Mouse (Mus musculus): ENCODE measurements around the gene 5430419D17Rik.

Gene 5430419D17Rik

GRCm38 (mm10) chr7:131174121-131174520, at the start of gene 5430419D17Rik:
Gene 5430419D17Rik, plus strand, starts transcription at chr7:131174402.
- no peak for DNase-seq

GRCm38 (mm10) chr7:131130021-131130420, 44.2 kb upstream of the 5430419D17Rik start:
- no peak for DNase-seq

DNA sequence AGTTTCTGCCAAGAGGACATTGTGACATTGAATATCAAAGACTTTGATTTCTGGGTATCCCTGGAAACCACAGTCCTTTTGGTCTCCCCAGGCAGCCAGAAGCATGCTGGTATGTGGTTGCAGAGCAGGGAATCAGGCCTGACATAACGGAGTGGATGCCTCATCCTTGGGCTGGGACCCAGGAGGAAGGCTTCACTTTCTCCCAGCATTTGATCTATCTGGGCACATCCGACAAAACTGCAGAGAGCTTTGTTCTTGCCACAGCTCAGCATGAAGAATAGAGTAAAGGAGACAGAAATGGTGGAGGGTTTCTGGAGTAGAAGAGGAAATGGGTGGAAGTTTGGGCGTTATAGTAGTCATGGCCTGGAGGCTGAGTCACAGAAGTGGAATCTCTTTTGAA, 41.0 kb upstream of the 5430419D17Rik start:
- DNase-seq, result no peak

DNA sequence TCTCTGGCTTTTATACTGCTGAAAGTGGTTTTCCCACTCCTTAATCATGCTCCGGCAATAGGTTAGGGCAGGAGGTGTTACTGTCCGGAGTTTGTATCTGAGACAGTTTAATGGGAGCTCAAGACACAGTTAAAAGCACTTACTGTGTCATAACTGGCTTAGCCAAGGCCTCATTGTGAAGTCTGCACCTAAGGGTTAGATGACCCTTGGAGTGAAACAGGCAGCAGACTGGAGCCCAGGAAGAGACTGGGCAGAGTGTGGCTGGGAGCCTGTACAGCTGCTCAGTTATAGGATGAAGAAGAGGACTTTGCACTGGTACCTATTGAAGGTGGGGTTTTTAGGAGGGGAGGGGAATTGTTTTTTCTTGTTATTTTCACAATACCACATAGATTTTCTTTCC, 28.0 kb upstream of the 5430419D17Rik start, which contains the start of gene 4933402N03Rik:
Gene 4933402N03Rik, minus strand, starts transcription at position 101 of the 400 bp plus-strand sequence.
- DNase-seq, result no peak

DNA sequence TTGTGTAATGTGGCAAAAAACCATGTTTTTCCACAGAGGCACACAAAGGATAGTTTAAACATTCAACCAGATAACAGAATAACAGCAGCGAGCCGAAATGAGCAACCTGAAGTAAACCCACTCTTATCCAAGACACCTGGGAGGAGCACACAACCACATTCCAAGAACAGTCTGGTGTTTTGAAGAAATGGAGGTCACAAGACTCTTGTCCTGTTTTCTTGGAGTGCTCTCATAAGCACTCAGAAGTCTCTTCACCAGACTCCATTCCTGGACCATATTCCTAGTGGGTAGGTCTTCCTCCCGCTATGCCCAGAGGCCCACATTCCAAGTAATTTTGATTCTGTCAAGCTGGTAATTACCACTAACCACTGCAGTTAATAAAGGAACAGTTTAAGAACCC, 24.0 kb upstream of the 5430419D17Rik start:
- no peak for DNase-seq

DNA sequence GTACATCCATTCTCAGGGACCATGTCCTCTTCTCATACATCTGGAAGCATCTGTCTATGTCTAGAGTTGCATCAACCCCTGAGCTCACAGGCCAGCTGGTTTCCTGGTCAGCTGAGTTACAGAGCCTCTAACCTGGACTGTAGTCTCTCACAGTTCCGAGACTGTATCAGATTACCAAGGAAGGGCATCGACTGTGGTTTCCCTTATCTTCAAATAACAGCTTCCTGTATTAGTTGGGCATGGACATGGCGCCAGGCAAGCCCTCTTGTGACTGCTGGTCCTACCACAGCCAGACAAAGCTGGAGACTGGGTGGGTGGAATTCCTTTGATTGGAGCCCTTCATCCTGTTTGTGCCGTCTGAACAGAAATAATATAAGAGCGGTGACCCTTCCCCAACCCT, 21.2 kb upstream of the 5430419D17Rik start:
- DNase-seq, result no peak

DNA sequence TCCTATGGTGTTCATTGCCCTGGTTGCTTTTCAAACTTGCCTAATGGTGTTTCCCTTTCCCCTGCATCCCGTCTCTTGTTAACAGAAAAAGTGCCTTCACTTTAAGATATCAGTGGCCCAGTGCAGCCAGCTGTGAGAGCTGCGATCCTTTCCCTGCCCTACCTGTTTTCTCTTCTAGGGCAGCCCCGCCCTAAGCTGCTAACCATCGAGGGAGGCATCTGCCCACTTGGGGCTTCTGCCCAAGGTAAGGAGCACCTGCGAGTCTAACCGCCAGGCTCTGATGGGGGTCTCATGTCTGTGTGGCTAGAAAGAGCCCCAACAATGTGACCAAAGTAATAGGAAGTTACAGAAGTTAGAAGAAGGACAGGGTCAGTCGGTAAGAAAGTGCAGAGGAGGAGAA, 12.0 kb upstream of the 5430419D17Rik start:
- DNase-seq, result no peak

GRCm38 (mm10) chr7:131167771-131168170, 6.4 kb upstream of the 5430419D17Rik start:
- no peak for DNase-seq

GRCm38 (mm10) chr7:131169099-131169498, 5.1 kb upstream of the 5430419D17Rik start:
- DNase-seq, result no peak

- DNase-seq, result peak; percentile 43
These were observed 8.5 kb downstream of the 5430419D17Rik start for GRCm38 (mm10) chr7:131182685-131183084.

GRCm38 (mm10) chr7:131184339-131184738, 10.1 kb downstream of the 5430419D17Rik start:
- DNase-seq, result no peak

- no peak for DNase-seq
These were observed 12.8 kb downstream of the 5430419D17Rik start for GRCm38 (mm10) chr7:131187047-131187446.

- no peak for DNase-seq
These were observed 13.8 kb downstream of the 5430419D17Rik start for GRCm38 (mm10) chr7:131187996-131188395.

GRCm38 (mm10) chr7:131223086-131223485, 48.9 kb downstream of the 5430419D17Rik start:
- DNase-seq, result no peak

GRCm38 (mm10) chr7:131236091-131236490, 61.9 kb downstream of the 5430419D17Rik start:
- DNase-seq, result no peak

- DNase-seq, result no peak
These were observed 70.8 kb downstream of the 5430419D17Rik start for GRCm38 (mm10) chr7:131244993-131245392.

GRCm38 (mm10) chr7:131256841-131257240, 82.6 kb downstream of the 5430419D17Rik start:
- DNase-seq, result no peak

DNA sequence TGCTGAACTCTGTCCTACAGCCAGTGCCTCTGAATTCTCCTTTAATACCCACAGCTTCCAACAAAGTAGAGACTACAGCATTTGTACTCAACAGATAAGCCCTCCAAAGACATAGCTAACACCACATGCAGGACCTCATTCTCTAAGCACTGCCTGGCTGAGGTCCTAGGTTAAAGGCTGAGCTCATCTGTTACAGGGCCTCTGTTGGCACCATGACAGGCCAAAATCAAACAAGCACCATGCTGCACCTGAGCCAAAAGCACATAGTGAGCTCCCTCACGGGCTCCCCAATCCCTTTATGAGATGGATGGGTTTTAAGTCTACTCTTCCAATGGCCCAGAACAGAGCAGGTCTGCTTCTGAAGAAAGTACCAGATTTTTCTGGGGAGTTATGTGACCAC, 83.1 kb downstream of the 5430419D17Rik start:
- no peak for DNase-seq

GRCm38 (mm10) chr7:131260946-131261345, 86.7 kb downstream of the 5430419D17Rik start:
- no peak for DNase-seq

- no peak for DNase-seq
These were observed 90.0 kb downstream of the 5430419D17Rik start for GRCm38 (mm10) chr7:131264251-131264650.

DNA sequence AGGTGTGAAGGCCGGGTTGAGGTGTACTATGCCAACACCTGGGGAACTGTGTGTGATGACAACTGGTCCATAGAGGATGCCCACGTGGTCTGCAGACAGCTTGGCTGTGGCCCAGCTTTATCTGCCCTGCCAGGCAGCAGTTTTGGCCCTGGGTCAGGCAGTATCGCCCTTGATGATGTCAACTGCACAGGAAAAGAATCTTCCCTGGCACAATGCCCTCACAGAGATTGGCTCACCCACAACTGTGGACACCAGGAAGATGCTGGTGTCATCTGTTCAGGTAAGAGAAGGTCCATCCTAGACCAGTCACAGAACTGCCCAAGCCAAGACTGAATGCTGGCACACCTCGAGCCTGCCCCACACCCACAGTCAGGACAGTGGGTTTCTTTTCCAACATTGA, 91.6 kb downstream of the 5430419D17Rik start:
- no peak for DNase-seq

- DNase-seq, result no peak
These were observed 122.9 kb downstream of the 5430419D17Rik start for GRCm38 (mm10) chr7:131297151-131297550.

DNA sequence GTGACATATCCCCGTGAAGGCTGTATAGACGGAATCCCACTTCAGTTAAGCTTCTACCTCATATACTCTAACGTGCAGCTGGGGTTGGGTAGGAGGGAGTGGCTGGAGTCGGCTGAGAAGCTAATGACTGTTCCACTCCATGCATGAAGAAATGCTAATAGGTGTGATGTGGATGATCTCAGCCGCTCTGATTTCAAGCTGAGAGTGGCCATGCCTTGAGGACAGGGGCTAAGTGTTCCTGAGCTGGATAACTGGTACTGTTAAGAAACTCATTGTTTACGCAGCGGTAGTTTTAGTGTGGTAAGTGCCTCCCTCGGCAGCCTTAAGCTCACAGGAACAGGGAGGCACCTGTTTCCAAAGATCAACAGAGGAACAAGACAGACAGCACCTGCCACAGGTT, 129.1 kb downstream of the 5430419D17Rik start:
- DNase-seq, result no peak

DNA sequence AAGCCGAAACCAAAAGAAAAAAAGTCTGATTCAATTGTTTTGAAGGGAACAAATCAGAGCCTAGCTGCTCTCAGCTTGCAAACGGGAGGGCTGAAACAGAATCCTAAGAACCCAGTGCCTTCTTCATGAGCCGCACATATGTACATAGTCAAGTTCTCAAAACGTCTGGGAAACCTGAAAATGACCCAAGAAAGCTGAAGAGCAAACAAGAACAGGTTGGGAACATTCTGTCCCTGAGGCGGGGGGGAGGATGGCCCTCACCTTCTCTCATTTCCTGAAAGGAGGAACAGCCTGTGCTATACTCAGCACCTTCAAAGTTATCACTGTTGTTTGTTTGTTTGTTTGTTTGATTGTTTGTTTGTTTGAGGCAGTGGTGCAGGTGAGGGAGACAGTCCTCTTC, 132.5 kb downstream of the 5430419D17Rik start:
- DNase-seq, result no peak

GRCm38 (mm10) chr7:131314493-131314892, 140.3 kb downstream of the 5430419D17Rik start:
- no peak for DNase-seq

GRCm38 (mm10) chr7:131317587-131317986, 143.4 kb downstream of the 5430419D17Rik start:
- DNase-seq, result no peak
